Mouse (Mus musculus) kidney, embryonic 15.5 days (tissue): ENCODE data around the gene Lcmt2. TPM values are rescaled to one million over a fixed set of nuclear protein-coding genes. Genes with fewer than 3 reads are reported as not detected.

ENCODE experiments used
- ATAC-seq: fragments of 200-750 bp; cut with Nextera tagmentation; replicated peaks from 2 replicates; pipeline ENCODE4 v1.8.0; 2017; ENCODE audit warnings: moderate TSS enrichment; ENCODE audit not compliant: low FRiP score
- H3K27ac ChIP-seq: fragments of 300-500 bp; sonication (generic); 2 replicates; pipeline ENCODE4 v1.5.1; 2015; ENCODE audit warnings: mild to moderate bottlenecking, inconsistent platforms
- H3K27me3 ChIP-seq: fragments of 300-500 bp; sonication (generic); 2 replicates; pipeline ENCODE4 v1.6.1; 2015; ENCODE audit warnings: inconsistent platforms
- H3K36me3 ChIP-seq: fragments of 300-500 bp; sonication (generic); 2 replicates; pipeline ENCODE4 v1.6.1; 2015; ENCODE audit warnings: inconsistent platforms
- H3K4me1 ChIP-seq: fragments of 300-500 bp; sonication (generic); 2 replicates; pipeline ENCODE4 v1.6.1; 2015; ENCODE audit warnings: inconsistent platforms
- H3K4me2 ChIP-seq: fragments of 300-500 bp; sonication (generic); 2 replicates; pipeline ENCODE4 v1.6.1; 2015; ENCODE audit warnings: moderate library complexity, mild to moderate bottlenecking, inconsistent platforms
- H3K4me3 ChIP-seq: fragments of 300-500 bp; sonication (generic); replicated peaks from 2 replicates; pipeline ENCODE4 v1.5.1; 2015; ENCODE audit warnings: mild to moderate bottlenecking, inconsistent platforms
- H3K9ac ChIP-seq: fragments of 300-500 bp; sonication (generic); 2 replicates; pipeline ENCODE4 v1.6.1; 2015; ENCODE audit warnings: mild to moderate bottlenecking, inconsistent platforms
- H3K9me3 ChIP-seq: fragments of 300-500 bp; sonication (generic); replicated peaks from 2 replicates; pipeline ENCODE4 v1.6.1; 2016; ENCODE audit warnings: inconsistent platforms
- WGBS: fragments of 180-500 bp; shearing (Covaris S2); methylation state at CpG from one replicate; pipeline ENCODE4 v1.1.7; 2015; ENCODE audit warnings: mixed read lengths; 5-methylcytosine and 5-hydroxymethylcytosine counted together
- polyA plus RNA-seq: library from polyadenylated mRNA; unstranded; fragments of >200 nt; fragmentation: Nextera tagmentation; extraction: Ambion mirVana; gene quantifications from 2 replicates; pipeline ENCODE4 v1.2.1, GENCODE M21; 2015

The Lcmt2 gene
- 22.8 and 24.5 TPM in 2 replicates for polyA plus RNA-seq

DNA sequence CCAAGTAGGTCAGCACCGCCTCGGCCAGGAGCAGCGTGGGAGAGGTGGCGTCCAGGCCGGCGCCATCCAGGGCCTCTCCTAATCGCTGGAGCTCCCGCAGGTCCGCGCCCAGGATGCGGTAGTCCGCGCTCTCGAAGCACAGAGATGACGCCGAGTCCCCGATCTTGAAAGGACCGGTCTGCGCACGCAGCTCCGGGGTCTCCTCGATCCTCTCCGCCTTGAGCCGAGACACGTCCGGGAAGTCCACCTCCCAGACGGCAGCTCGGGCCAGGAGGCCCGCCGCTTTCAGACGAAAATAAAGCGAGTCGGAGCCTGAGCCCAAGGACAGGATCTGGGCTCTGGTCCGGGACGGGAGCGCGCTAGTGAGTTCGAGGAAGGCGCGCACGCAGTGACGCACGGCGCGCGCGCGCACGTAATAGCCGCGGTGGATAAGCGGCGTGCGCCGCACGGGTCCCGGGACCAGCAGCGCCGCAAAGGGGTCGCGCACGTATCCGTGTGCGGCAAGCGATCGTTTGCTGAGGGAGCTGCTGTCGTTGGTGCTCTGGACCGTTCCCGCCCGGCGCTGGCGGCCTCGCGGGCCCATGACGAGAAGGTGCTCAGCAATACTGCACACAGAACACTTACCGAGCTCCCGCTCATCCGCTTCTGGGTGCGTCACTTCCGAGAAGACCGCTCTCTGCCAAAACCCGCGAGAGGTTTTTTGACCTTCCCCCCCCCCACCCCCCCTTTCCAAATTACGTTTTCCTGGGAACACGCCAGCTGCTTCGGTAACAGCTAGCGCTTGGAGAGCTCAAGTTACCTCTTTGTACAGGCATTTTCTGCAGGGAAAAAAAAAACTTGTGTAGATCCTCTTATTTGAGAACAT is at the start of gene Lcmt2, which contains the start of gene Adal:
TSS of gene Lcmt2 (minus strand) at position 636 of the 865 bp plus-strand sequence.
TSS of gene Adal (plus strand) at position 411 of the 865 bp plus-strand sequence.
- H3K27ac ChIP-seq: peak within 1 kb of the TSS; percentile 99
- H3K36me3 ChIP-seq: peaks cover 46% of the 10 kb centered on the region
- H3K27me3 ChIP-seq: no peaks in the 10 kb centered on the region
- WGBS: under 1% methylated on average over 87 of the region's 87 CpGs
- H3K9ac ChIP-seq: peak within 1 kb of the TSS; percentile 68
- peak within 1 kb of the TSS; percentile 85 for H3K4me2 ChIP-seq
- H3K4me3 ChIP-seq: peak within 1 kb of the TSS; percentile 75
- ATAC-seq: peak; percentile 95
- H3K4me1 ChIP-seq: peaks cover 28% of the 10 kb centered on the region
- H3K9me3 ChIP-seq: no peaks in the 10 kb centered on the region

DNA sequence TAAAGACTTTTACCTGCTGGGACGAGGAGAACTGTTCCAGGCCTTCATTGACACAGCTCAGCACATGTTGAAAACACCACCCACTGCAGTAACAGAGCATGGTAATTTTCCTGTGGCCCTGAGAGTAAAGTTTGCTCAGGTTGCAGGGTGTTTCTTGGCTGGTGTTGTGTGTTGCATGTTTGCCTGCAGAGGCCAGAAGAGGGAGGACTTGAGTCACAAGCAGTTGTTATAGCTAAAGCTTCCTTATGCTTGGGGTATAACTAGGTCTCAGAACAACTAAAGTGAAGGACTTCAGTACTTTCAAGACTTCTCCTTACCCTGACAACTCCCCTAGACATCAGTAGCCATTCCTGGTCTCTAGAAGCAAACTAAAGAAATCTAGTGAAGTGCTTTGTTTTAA is 48.1 kb upstream of the Lcmt2 start:
- H3K9ac ChIP-seq: no peak overlapping the region
- no peak overlapping the region for H3K27ac ChIP-seq
- H3K36me3 ChIP-seq: peaks cover 98% of the 10 kb centered on the region
- H3K4me1 ChIP-seq: no peaks in the 10 kb centered on the region
- no peak overlapping the region for H3K4me3 ChIP-seq
- no peaks in the 10 kb centered on the region for H3K9me3 ChIP-seq
- WGBS: 84% methylated on average over 1 of the region's 1 CpGs
- H3K4me2 ChIP-seq: no peak overlapping the region
- no peak for ATAC-seq
- H3K27me3 ChIP-seq: no peaks in the 10 kb centered on the region

DNA sequence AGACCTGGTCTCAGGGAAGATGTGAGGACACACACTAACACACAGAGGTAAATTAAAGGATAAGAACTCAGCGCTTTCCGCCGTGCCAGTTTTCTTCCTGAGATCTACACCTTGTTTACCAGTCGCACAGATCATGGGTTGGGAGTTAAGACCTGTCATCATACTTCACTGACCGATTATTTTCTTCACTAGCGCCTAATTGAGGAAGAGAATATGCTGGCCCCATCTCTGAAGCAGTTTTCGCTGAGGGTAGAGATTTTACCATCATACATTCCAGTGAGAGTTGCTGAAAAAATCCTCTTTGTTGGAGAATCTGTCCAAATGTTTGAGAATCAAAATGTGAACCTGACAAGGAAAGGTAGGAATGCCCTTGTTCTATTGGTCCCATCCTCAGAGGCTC is 43.7 kb upstream of the Lcmt2 start:
- H3K36me3 ChIP-seq: peaks cover 86% of the 10 kb centered on the region
- no peak for ATAC-seq
- 93% methylated on average over 7 of the region's 7 CpGs for WGBS

DNA sequence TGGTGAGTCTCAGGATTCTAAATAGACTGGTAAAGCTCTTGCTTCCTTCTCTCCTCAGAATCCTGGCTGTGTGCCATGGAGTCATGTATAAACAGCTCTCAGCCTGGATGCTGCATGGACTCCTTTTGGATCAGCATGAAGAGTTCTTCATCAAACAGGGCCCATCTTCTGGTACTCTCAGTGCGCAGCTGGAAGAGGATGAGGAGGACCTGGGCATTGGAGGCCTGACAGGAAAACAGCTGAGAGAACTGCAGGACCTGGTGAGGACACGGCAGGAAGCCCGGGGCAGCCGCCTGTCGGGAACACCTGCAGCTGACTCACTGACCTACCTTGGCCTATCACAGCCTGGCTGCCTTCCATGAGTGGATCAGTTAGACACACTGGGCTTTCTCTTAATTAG is 43.0 kb upstream of the Lcmt2 start:
- no peak overlapping the region for H3K27ac ChIP-seq
- no peak for ATAC-seq
- peaks cover 86% of the 10 kb centered on the region for H3K36me3 ChIP-seq
- H3K4me3 ChIP-seq: no peak overlapping the region
- no peak overlapping the region for H3K9ac ChIP-seq
- no peaks in the 10 kb centered on the region for H3K4me1 ChIP-seq
- 87% methylated on average over 5 of the region's 5 CpGs for WGBS
- H3K4me2 ChIP-seq: no peak overlapping the region
- no peaks in the 10 kb centered on the region for H3K9me3 ChIP-seq
- H3K27me3 ChIP-seq: no peaks in the 10 kb centered on the region

More for the DNA sequence above, 43.7 kb upstream of the Lcmt2 start:
- H3K9ac ChIP-seq: no peak overlapping the region
- H3K27ac ChIP-seq: no peak overlapping the region
- no peaks in the 10 kb centered on the region for H3K4me1 ChIP-seq
- H3K27me3 ChIP-seq: no peaks in the 10 kb centered on the region
- no peak overlapping the region for H3K4me2 ChIP-seq
- H3K9me3 ChIP-seq: no peaks in the 10 kb centered on the region
- no peak overlapping the region for H3K4me3 ChIP-seq

DNA sequence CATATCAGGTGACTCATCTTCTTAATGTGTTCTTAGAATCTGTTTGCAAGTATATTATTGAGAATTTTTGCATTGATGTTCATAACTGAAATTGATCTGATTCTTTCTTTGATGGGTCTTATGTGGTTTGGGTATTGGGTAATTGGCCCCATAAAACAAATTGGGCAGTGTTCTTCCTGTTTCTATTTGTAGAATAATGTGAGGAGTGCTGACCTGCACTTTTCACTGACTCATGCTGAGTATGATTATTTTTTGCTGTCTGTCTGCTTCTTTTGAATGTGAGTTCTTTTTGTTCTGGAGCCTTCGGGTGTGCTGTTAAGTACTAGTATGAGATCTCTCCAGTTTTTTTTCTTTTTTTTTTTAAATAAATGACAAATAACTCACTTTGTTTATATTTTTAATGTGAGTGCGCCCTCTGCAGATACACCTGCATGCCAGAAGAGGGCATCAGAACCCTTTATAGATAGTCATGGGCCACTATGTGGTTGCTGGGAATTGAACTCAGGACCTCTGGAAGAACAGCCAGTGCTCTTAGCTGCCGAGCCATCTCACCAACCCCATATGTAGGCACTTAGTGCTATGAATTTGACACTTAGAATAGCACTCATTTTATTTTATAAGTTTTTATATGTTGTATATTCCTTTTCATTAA is 38.5 kb upstream of the Lcmt2 start:
- H3K27me3 ChIP-seq: no peaks in the 10 kb centered on the region
- ATAC-seq: no peak
- H3K4me3 ChIP-seq: no peak overlapping the region
- no peaks in the 10 kb centered on the region for H3K4me1 ChIP-seq
- H3K4me2 ChIP-seq: no peak overlapping the region
- peaks cover 85% of the 10 kb centered on the region for H3K36me3 ChIP-seq
- no peak overlapping the region for H3K27ac ChIP-seq
- WGBS: 93% methylated on average over 3 of the region's 3 CpGs
- H3K9ac ChIP-seq: no peak overlapping the region
- H3K9me3 ChIP-seq: no peaks in the 10 kb centered on the region

DNA sequence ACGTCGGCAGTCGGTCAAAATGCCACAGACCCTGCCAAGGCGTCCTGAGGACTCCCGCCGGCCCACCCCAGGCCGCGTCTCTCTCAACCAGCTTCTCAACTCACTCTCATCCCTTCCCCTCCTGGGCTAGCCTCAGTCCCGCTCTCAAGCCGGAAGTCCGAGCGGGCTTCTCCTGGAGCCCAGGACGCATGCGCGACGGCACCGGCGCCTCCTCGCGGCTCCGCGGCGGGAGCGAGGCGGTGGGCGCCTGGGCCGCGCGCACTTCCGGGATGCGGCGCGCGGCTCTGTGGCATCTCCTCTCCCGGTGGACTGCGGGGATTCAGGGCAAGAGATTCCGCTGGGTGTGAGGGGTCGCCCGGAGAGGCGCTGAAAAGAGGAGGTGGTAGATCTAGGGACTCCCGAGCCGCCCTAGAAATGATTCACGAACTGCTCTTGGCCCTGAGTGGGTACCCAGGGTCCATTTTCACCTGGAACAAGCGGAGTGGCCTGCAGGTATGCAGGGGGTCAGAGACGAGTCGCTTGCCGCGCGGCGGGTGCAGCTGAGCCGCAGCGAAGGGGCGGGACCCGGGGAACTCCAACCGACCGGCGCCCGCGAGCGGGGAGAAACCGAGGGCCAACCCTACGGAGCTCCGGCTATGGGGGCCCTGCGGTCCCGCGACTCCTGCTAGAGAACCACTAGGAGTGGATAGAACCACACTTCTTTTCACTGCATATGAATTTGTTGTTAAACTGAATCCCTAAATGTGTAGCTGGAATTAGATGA is 30.7 kb upstream of the Lcmt2 start, which contains the start of gene Zscan29:
TSS of gene Zscan29 (minus strand) at position 146 of the 763 bp plus-strand sequence.
- Histone ChIP-seq H3K36me3 (peaks cover 40% of the 10 kb centered on the region), H3K9me3 (no peaks in the 10 kb centered on the region), H3K27ac (peak within 1 kb of the TSS; percentile 98), H3K4me1 (peaks cover 31% of the 10 kb centered on the region), H3K9ac (peak within 1 kb of the TSS; percentile 80), H3K4me2 (peak within 1 kb of the TSS; percentile 85), H3K27me3 (no peaks in the 10 kb centered on the region), H3K4me3 (peak within 1 kb of the TSS; percentile 93)
- under 1% methylated on average over 66 of the region's 66 CpGs for WGBS
- ATAC-seq: peak; percentile 97

DNA sequence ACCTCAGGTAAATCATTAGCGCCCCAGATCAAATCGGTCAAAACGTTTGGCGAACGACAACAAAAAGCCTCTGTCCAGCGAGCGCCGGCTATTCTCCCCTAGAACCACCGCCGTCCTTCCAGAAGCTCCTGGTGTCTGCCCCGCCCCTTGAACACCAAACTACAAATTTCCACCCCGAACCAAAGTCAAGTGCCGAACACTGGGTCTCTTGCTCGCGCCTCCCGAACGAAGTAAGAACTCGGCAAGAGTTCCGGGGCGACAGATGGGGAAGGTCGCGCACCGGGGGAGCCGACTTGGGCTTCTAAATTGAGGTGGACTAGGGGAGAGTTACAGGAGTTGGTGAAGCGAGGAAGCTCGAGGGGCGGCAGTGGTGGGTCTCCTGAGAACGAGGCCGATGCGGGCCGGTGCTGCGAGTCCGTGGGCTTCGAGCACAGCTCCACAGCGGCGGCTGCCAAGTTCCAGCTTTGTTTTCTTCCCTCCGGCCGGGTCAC is 30.1 kb upstream of the Lcmt2 start, which contains the start of gene Tubgcp4:
TSS of gene Tubgcp4 (plus strand) at position 174 of the 491 bp plus-strand sequence.
- Histone ChIP-seq H3K9me3 (no peaks in the 10 kb centered on the region), H3K27me3 (no peaks in the 10 kb centered on the region), H3K9ac (peak within 1 kb of the TSS; percentile 80), H3K4me3 (peak within 1 kb of the TSS; percentile 93), H3K27ac (peak within 1 kb of the TSS; percentile 98), H3K36me3 (peaks cover 39% of the 10 kb centered on the region), H3K4me1 (peaks cover 31% of the 10 kb centered on the region), H3K4me2 (peak within 1 kb of the TSS; percentile 85)
- ATAC-seq: peak; percentile 76
- WGBS: under 1% methylated on average over 38 of the region's 38 CpGs

DNA sequence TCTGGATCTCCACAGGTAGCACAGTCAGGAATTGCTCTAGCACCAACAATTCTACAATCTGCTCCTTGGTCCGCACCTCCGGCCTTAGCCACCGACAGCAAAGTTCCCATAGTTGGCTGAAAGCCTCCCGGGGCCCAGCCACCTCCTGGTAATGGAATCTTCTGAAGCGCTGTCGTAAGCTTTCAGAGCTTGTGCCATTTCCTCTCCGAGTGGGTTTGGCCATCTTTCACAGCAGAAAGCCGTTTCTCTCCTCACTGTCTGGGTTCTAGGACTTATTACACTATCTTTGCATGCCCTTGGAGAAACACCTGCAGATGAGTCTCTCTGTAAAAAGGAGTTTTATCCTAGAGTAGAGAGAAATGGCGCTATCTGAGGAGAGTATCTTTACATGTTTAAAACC is 29.4 kb upstream of the Lcmt2 start:
- H3K4me3 ChIP-seq: peak overlapping the region; percentile 93
- peak overlapping the region; percentile 85 for H3K4me2 ChIP-seq
- peak overlapping the region; percentile 98 for H3K27ac ChIP-seq
- H3K9ac ChIP-seq: peak overlapping the region; percentile 80
- peaks cover 36% of the 10 kb centered on the region for H3K36me3 ChIP-seq
- no peaks in the 10 kb centered on the region for H3K9me3 ChIP-seq
- peaks cover 31% of the 10 kb centered on the region for H3K4me1 ChIP-seq
- 4% methylated on average over 9 of the region's 9 CpGs for WGBS
- ATAC-seq: no peak
- H3K27me3 ChIP-seq: no peaks in the 10 kb centered on the region

DNA sequence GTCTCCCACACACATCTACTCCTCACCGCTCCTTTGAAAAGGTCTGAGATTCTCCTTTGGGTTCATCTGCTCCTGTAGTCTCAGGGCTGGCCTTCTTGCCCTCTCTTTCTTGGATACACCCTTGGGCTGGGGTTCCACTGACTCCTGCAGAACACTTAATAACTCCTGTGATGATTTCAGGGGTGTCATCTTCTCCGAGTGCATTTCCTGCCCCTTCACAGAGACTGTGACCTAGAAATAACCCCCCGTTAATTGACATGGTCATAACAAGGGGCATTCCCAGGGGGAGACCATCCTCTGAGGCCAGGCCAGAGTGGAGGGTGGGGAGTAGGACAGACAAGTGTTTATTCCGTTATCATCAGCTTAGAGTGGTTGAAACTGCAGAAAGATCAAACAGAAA is 28.7 kb upstream of the Lcmt2 start:
- Histone ChIP-seq H3K4me1 (peaks cover 31% of the 10 kb centered on the region), H3K4me2 (peak overlapping the region; percentile 85), H3K4me3 (peak overlapping the region; percentile 93), H3K9me3 (no peaks in the 10 kb centered on the region), H3K9ac (peak overlapping the region; percentile 80; the same call in 1 of the 2 replicates), H3K27me3 (no peaks in the 10 kb centered on the region), H3K27ac (no peak overlapping the region), H3K36me3 (peaks cover 36% of the 10 kb centered on the region)
- WGBS: 40% methylated on average over 4 of the region's 4 CpGs
- ATAC-seq: no peak

DNA sequence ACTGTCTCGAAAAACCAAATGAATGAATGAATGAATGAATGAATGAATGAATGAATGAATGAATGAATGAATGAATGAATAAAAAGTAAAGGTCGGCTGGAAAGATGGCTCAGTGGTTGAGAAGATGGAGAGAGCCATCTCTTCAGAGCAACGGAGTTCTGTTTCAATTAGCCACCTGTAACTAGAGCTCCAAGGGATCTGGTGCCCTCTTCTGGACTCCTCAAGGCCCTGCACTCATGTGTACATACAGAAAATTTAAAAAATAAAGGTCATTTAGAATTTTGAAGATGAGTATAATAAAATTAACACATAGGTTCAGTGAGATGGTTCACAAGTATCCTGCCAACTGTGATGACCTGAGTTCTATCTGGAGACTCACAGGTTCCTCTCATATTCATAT is 12.6 kb upstream of the Lcmt2 start:
- Histone ChIP-seq H3K9me3 (no peaks in the 10 kb centered on the region), H3K36me3 (peaks cover 58% of the 10 kb centered on the region), H3K4me2 (no peak overlapping the region), H3K27ac (no peak overlapping the region), H3K27me3 (no peaks in the 10 kb centered on the region), H3K4me1 (no peaks in the 10 kb centered on the region), H3K9ac (no peak overlapping the region), H3K4me3 (no peak overlapping the region)
- WGBS: 90% methylated on average over 3 of the region's 3 CpGs
- ATAC-seq: no peak

DNA sequence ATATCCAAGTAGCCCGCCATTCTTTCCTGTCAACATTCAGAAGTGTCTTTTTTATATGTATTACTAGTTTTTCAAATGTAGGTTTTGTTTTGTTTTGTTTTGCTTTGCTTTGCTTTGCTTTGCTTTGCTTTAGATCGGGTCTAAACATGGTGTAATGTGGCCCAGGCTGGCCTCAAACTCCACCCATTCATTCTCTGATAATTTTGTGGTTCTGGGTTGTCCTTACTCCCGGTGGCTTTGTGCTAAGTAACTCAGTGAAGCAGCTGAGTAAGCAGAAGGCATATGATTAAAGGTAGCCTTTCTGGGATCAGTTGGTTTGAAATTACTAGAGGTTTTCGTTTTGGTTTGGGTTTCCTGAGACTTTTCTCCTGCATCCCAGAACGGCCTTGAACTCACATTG is 9.2 kb upstream of the Lcmt2 start:
- no peaks in the 10 kb centered on the region for H3K9me3 ChIP-seq
- no peak overlapping the region for H3K9ac ChIP-seq
- no peaks in the 10 kb centered on the region for H3K4me1 ChIP-seq
- no peak overlapping the region for H3K4me2 ChIP-seq
- no peak overlapping the region for H3K4me3 ChIP-seq
- ATAC-seq: no peak
- H3K27me3 ChIP-seq: no peaks in the 10 kb centered on the region
- no peak overlapping the region for H3K27ac ChIP-seq
- 82% methylated on average over 5 of the region's 5 CpGs for WGBS
- H3K36me3 ChIP-seq: peaks cover 70% of the 10 kb centered on the region
